Mouse (Mus musculus) lung, embryonic 16.5 days (tissue): ENCODE measurements around the gene H2afz. TPM values are rescaled to one million over a fixed set of nuclear protein-coding genes. Genes with fewer than 3 reads are reported as not detected.

ENCODE experiments used
- ATAC-seq: fragments of 200-750 bp; cut with Nextera tagmentation; 2 replicates; pipeline ENCODE4 v1.8.0; 2017; ENCODE audit warnings: low read depth, mild to moderate bottlenecking, moderate library complexity
- H3K27ac ChIP-seq: fragments of 300-500 bp; sonication (generic); 2 replicates; pipeline ENCODE4 v1.5.1; 2014; ENCODE audit warnings: mild to moderate bottlenecking, control low read depth, low read length
- H3K27me3 ChIP-seq: fragments of 300-500 bp; sonication (generic); 2 replicates; pipeline ENCODE4 v1.6.1; 2014; ENCODE audit warnings: low read depth, low read length, mixed read lengths; ENCODE audit not compliant: control insufficient read depth, insufficient read depth
- H3K36me3 ChIP-seq: fragments of 300-500 bp; sonication (generic); 2 replicates; pipeline ENCODE4 v1.6.1; 2014; ENCODE audit warnings: low read length; ENCODE audit not compliant: control insufficient read depth, insufficient read depth
- H3K4me1 ChIP-seq: fragments of 300-500 bp; sonication (generic); replicated peaks from 2 replicates; pipeline ENCODE4 v1.6.1; 2014; ENCODE audit warnings: low read length, mixed read lengths; ENCODE audit not compliant: control insufficient read depth, insufficient read depth
- H3K4me2 ChIP-seq: fragments of 300-500 bp; sonication (generic); 2 replicates; pipeline ENCODE4 v1.6.1; 2014; ENCODE audit warnings: low read depth, low read length, control low read depth
- H3K4me3 ChIP-seq: fragments of 300-500 bp; sonication (generic); 2 replicates; pipeline ENCODE4 v1.5.1; 2014; ENCODE audit warnings: mild to moderate bottlenecking, low read length, control low read depth
- H3K9ac ChIP-seq: fragments of 300-500 bp; sonication (generic); 2 replicates; pipeline ENCODE4 v1.6.1; 2014; ENCODE audit warnings: low read length, control low read depth
- H3K9me3 ChIP-seq: fragments of 300-500 bp; sonication (generic); 2 replicates; pipeline ENCODE4 v1.6.1; 2016; ENCODE audit warnings: low read length; ENCODE audit not compliant: control insufficient read depth
- WGBS: fragments of 180-500 bp; shearing (Covaris S2); extraction: QIAGEN DNeasy Blood & Tissue Kit; methylation state at CpG from one replicate; pipeline ENCODE4 v1.1.7; 2014; 5-methylcytosine and 5-hydroxymethylcytosine counted together
- polyA plus RNA-seq: library from polyadenylated mRNA; unstranded; fragments of >200 nt; fragmentation: Nextera tagmentation; extraction: Ambion mirVana; gene quantifications from 2 replicates; pipeline ENCODE4 v1.2.1, GENCODE M21; 2015

The H2afz gene
- polyA plus RNA-seq, 1 experiment from 2014 or later, result 2,003 TPM

DNA sequence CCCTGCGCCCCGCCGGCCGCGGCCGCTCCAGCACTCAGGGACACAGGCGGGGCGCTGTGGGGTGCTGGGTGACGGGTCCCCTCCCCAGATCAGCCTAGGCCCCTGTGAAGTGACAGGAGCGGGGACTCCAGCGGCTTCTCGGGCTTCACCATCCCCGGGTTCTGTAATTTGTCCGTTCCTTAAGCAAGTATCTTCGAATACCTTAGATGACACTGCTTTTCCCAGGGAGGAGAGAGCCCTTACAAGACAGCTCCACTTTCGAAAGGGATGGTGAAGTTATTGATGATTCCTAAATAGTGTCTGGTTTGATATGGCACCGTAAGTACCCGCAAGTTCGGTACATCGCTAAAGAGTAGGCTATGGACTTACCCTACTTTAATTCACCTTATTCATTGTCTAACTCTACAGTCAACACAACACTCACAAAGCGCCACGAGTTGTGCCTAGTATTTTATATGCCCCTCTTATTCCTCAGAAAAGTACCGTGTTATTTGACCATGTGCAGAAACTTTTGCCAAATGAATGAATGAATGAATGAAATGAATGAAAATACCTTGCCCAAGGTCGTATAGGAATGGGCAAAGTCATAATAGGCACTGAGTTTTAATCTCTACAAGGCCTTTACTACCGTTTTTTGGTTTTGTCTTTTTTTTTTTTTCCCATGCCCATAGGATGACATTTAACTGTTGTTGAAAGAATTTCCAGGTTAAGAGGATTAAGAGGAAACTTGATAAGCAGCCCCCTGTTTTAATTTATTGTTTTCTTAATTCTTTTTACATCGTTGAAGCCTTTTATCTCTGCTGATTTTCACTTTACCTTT, 4.0 kb downstream of the H2afz start:
- Histone ChIP-seq H3K4me3 (peak overlapping the region; percentile 90), H3K4me2 (peak overlapping the region; percentile 82), H3K9me3 (no peaks in the 10 kb centered on the region), H3K4me1 (peaks cover 9% of the 10 kb centered on the region; the same call in 1 of the 2 replicates), H3K27me3 (no peaks in the 10 kb centered on the region), H3K36me3 (0 out of 2 replicates have a peak, but pooled peaks cover 3% of the 10 kb centered on the region), H3K27ac (peak overlapping the region; percentile 100), H3K9ac (peak overlapping the region; percentile 98)
- no peak; the same call in 1 of the 2 replicates for ATAC-seq
- WGBS, result 2% methylated on average over 20 of the region's 26 CpGs

DNA sequence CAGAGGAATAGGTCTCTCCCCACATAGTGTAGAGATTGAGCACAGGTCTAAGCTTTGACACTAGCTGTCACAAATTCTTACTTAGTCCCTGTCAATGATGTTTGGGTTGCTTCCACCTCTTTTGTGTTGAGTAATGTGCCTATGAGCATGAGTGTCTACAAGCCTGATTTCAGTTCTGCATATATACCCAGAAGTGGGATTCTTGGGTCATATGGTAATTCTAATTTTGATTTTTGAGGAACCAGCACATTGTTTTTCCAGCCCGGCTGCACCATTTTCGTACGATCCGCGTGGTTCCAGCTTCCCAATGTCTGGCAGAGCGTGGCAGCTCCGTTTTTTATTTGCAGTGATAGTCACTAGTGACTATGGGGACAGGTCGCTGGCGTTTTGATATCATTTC, 5.1 kb downstream of the H2afz start:
- WGBS, result 94% methylated on average over 9 of the region's 9 CpGs
- ATAC-seq, result no peak

DNA sequence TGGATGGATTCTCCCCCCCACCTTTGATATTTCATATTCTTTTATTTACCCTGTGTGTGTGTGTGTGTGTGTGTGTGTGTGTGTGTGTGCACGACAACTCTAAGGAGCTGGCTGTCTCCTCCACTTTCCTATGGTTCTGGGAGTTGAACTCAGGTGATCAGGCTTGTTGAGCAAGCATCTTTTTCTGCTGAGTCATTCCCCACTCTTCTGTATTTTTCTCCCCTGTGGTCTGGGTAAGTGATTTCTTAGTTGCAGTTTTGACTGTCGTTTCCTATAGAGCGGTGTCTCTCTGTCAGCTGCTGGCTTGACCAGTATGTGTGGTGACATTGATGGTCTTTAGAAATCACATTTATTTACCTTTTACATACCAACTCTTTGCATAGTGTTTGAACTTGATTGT, 15.0 kb downstream of the H2afz start:
- 55% methylated on average over 3 of the region's 3 CpGs for WGBS
- Histone ChIP-seq H3K4me2 (no peak overlapping the region), H3K36me3 (peaks cover 5% of the 10 kb centered on the region; the same call in 1 of the 2 replicates), H3K27me3 (no peaks in the 10 kb centered on the region), H3K9ac (no peak overlapping the region), H3K27ac (no peak overlapping the region), H3K9me3 (no peaks in the 10 kb centered on the region), H3K4me3 (no peak overlapping the region), H3K4me1 (no peaks in the 10 kb centered on the region)
- ATAC-seq, result no peak

More for the DNA sequence above, 5.1 kb downstream of the H2afz start:
- Histone ChIP-seq H3K9ac (no peak overlapping the region), H3K27ac (no peak overlapping the region), H3K4me1 (peaks cover 9% of the 10 kb centered on the region; the same call in 1 of the 2 replicates), H3K36me3 (0 out of 2 replicates have a peak, but pooled peaks cover 3% of the 10 kb centered on the region), H3K27me3 (no peaks in the 10 kb centered on the region), H3K4me3 (no peak overlapping the region), H3K4me2 (0 out of 2 replicates have a peak overlapping the region, but pooled peaks have one; percentile 2), H3K9me3 (no peaks in the 10 kb centered on the region)

GRCm38 (mm10) chr3:137880109-137880748, 15.9 kb downstream of the H2afz start:
- Histone ChIP-seq H3K4me2 (no peak overlapping the region), H3K27me3 (no peaks in the 10 kb centered on the region), H3K4me3 (no peak overlapping the region), H3K4me1 (no peaks in the 10 kb centered on the region), H3K36me3 (peaks cover 5% of the 10 kb centered on the region; the same call in 1 of the 2 replicates), H3K27ac (no peak overlapping the region), H3K9ac (no peak overlapping the region), H3K9me3 (no peaks in the 10 kb centered on the region)
- ATAC-seq, result no peak
- WGBS, result 47% methylated on average over 4 of the region's 4 CpGs

DNA sequence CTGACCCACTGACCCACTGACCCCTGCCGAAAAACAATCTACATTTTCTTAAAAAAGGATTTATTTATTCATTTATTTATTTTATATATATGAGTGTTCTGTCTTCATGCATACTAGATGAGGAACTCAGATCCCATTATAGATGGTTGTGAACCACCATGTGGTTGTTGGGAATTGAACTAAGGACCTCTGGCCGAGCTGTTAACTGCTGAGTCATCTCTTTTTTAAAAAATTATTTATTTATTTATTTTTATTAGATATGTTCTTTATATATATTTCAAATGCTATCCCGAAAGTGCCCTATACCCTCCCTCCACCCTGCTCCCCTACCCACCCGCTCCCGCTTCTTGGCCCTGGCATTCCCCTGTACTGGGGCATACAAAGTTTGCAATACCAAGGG, 16.8 kb downstream of the H2afz start:
- no peaks in the 10 kb centered on the region for H3K4me1 ChIP-seq
- peaks cover 5% of the 10 kb centered on the region; the same call in 1 of the 2 replicates for H3K36me3 ChIP-seq
- H3K4me2 ChIP-seq, result no peak overlapping the region
- ATAC-seq, result no peak
- no peak overlapping the region for H3K4me3 ChIP-seq
- WGBS, result 94% methylated on average over 5 of the region's 5 CpGs
- H3K9ac ChIP-seq, result no peak overlapping the region
- no peak overlapping the region for H3K27ac ChIP-seq
- no peaks in the 10 kb centered on the region for H3K27me3 ChIP-seq
- no peaks in the 10 kb centered on the region for H3K9me3 ChIP-seq

- Histone ChIP-seq H3K27ac (no peak overlapping the region), H3K4me3 (no peak overlapping the region), H3K9me3 (no peaks in the 10 kb centered on the region), H3K4me2 (no peak overlapping the region), H3K36me3 (peaks cover 15% of the 10 kb centered on the region; the same call in 1 of the 2 replicates), H3K9ac (no peak overlapping the region), H3K27me3 (no peaks in the 10 kb centered on the region), H3K4me1 (no peaks in the 10 kb centered on the region; the same call in 1 of the 2 replicates)
- ATAC-seq, result no peak
- WGBS, result 74% methylated on average over 7 of the region's 7 CpGs
These were observed 23.7 kb downstream of the H2afz start for GRCm38 (mm10) chr3:137887961-137888360.

DNA sequence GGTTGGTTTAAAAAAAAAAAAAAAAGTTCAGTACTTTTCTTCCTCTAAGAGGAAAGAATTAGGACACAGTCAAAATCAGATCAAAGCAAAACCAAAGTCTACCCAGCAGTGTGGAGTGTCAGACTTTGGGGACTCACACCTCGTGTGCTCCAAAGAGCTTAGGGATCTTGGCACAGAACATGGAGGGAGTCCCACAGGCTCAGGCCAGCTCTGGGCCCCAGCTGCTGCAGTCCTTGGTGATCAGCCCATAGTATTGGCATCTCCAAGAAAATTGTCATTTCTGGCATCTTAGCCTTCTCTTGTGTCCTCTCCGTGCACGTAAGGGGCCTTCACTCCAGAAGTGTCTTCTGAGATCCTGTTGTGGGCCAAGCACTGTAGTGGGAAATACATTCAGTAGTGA, 26.8 kb downstream of the H2afz start:
- 0 out of 2 replicates have a peak overlapping the region, but pooled peaks have one; percentile 31 for H3K27ac ChIP-seq
- peaks cover 5% of the 10 kb centered on the region; the same call in 1 of the 2 replicates for H3K9me3 ChIP-seq
- no peaks in the 10 kb centered on the region; the same call in 1 of the 2 replicates for H3K4me1 ChIP-seq
- ATAC-seq, result peak; percentile 89
- WGBS, result 58% methylated on average over 3 of the region's 3 CpGs
- no peaks in the 10 kb centered on the region for H3K27me3 ChIP-seq
- H3K4me2 ChIP-seq, result no peak overlapping the region
- H3K4me3 ChIP-seq, result no peak overlapping the region
- no peak overlapping the region for H3K9ac ChIP-seq
- peaks cover 28% of the 10 kb centered on the region for H3K36me3 ChIP-seq

GRCm38 (mm10) chr3:137892118-137892517, 27.8 kb downstream of the H2afz start:
- peaks cover 5% of the 10 kb centered on the region; the same call in 1 of the 2 replicates for H3K9me3 ChIP-seq
- WGBS, result 91% methylated on average over 4 of the region's 4 CpGs
- no peaks in the 10 kb centered on the region for H3K27me3 ChIP-seq
- H3K27ac ChIP-seq, result no peak overlapping the region
- H3K4me1 ChIP-seq, result no peaks in the 10 kb centered on the region; the same call in 1 of the 2 replicates
- no peak overlapping the region for H3K4me2 ChIP-seq
- H3K36me3 ChIP-seq, result peaks cover 28% of the 10 kb centered on the region
- no peak overlapping the region for H3K4me3 ChIP-seq
- no peak for ATAC-seq
- H3K9ac ChIP-seq, result no peak overlapping the region

DNA sequence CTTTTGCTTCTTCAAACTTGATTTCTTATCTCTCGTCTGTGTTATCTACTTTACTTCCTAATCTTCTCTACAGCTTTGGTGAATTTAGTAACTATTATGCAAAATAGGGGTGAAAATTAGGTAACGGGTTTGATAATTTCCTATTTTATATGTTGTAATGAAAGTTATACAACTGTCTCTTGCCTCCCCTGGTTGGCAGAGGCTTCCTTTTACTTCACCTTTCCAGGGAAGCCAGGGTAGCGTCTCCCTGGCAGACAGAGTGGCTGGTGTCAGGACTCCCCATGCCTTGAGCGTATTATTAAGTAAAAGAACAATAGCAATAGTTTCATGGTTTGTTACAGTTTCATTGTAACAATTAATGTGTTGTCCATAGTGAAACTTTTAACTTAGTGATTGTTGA, 29.5 kb downstream of the H2afz start:
- 86% methylated on average over 4 of the region's 4 CpGs for WGBS
- H3K9me3 ChIP-seq, result peaks cover 5% of the 10 kb centered on the region; the same call in 1 of the 2 replicates
- no peak overlapping the region for H3K27ac ChIP-seq
- no peak overlapping the region for H3K4me3 ChIP-seq
- ATAC-seq, result no peak
- no peaks in the 10 kb centered on the region; the same call in 1 of the 2 replicates for H3K4me1 ChIP-seq
- H3K27me3 ChIP-seq, result no peaks in the 10 kb centered on the region
- H3K4me2 ChIP-seq, result no peak overlapping the region
- H3K9ac ChIP-seq, result no peak overlapping the region
- H3K36me3 ChIP-seq, result peaks cover 25% of the 10 kb centered on the region
